Mouse (Mus musculus) lung, postnatal 0 days (tissue): ENCODE data around the gene Hist1h4a.

Experiments used
- CTCF ChIP-seq: IDR thresholded peaks from 2 replicates; pipeline ENCODE4 v1.5.1; 2016; ENCODE audit warnings: antibody characterized with exemption, mild to moderate bottlenecking
- EP300 ChIP-seq: IDR thresholded peaks from 2 replicates; pipeline ENCODE4 v1.6.1; 2016; ENCODE audit warnings: antibody characterized with exemption, mild to moderate bottlenecking, control low read depth

DNA sequence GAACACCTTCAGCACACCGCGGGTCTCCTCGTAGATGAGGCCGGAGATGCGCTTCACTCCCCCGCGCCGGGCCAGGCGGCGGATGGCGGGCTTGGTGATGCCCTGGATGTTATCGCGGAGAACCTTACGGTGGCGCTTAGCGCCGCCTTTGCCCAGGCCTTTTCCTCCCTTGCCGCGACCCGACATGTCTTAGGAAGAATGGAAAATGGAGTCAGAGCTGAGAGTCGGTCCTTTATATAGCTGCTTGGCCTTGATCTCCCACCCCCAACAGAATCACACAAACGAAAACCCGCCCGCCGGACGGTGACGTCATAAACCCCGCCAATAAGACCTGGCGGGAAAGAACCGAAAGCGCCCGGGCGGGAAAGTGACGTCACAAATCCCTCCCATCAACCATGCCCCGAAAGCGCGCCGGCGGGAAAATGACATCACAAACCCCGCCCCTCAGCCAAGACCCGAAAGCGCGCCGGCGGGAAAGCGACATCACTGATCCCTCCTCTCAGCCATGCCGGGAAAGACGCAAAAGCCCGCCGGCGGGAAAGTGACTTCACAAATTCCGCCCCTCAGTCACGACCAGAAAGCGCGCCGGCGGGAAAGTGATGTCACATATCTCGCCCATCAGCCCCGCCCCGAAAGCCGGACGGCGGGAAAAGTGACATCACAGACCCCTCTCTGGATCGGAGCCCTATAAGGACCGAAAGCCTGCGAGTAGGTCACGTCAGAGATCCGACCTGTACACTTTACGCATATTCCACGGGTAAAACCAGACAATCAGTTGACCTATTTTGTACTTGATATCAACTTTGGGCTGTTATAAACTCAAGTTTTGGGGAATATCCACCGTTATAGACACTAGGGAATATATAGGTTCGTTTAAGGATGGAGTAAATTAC is at the start of gene Hist1h4a:
- TF ChIP-seq CTCF (no peak), EP300 (no peak)
